Mouse (Mus musculus) adrenal gland, adult (tissue): ENCODE measurements around the gene Sf3b1.
"Not testable (repeated sequence)": the region's sequence is repeated elsewhere in the genome, so short reads cannot be mapped to it uniquely, and the experiment has no call there.

ENCODE experiments used
- DNase-seq, 2 experiments: peaks; one replicate each; pipeline ENCODE4 v3.0.0; 2022 to 2023; ENCODE audit warnings: low spot score in 1 of 2; ENCODE audit not compliant: inconsistent age in 2 of 2

Gene Sf3b1

DNA sequence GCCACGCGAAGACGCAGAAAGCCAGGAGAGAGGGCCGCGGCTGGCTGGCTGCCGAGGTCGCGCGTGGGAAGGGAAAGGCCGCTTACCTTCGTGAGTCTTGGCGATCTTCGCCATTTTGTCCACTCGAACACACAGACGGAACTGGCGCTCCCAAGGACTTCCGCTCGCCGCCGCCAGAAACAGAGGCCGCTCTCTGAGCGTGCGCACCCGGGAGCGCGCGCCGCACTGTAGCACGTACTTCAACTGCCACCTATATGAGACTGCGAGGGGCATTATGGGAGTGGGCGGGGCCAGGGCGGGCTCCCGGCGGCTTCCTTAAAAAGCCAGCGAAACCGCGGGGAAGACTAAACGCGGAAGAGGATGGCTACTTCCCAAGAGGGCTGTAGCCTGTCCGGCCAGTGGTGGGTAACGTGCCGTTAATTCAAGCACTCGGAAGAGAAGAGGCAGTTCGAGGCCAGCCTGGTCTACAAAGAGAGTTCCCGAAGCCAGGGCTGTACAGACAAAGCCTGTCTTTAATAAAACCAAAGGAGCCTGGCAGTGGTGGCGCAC, at the start of gene Sf3b1:
Gene Sf3b1 (minus strand): TSS at position 229 of the 549 bp plus-strand sequence.
- DNase-seq, result peak; percentile 97 to 99

DNA sequence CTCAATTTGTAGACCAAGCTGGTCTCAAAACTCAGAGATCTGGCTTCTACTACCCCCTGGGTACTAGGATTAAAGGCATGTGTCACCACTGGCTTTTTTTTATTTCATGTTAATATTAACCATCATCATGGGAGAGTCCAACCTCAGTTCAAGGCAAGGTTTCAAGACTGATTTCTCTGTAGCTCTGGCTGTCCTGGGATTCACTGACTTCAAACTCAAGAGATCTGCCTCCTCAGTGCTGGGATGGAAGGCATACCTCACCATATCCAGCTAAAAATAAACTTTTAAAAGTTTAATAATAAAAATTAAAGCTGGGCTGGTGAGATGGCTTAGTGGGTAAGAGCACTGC, 49.1 kb upstream of the Sf3b1 start:
- peak in 1 of 2 experiments; percentile 47 for DNase-seq

DNA sequence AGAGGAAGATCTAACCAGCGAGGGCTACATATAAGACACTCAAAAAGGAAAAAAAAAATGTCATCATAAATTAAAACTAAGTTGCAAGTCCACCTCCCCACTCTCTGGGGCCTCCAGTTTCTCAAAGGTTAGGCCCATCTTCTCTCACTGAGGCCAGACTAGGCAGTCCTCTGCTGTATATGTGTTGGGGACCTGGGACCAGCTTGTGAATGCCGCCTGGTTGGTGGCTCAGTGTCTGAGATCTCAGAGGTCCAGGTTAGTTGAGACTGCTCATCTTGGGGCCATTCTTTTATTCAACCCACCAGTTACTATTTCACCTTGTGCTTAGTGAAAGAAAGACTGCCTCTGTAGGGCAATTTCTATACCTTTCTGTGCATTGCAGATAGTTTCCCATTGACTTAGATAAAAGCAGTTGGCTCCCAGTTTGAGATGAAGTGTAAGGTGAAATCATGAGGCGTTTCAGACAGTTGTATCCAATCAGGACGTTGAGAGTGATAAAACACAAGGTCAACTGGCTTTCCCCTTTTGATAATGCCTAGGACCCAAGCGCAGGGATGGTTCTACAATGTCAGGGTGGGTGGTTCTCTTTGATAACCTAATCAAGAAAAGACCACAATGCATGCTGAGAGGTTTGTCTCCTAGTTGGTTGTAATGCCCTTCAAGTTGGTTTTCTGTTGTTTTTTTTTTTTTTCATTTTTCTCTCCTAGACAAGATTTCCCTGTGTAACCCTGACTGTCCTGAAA, 48.5 kb upstream of the Sf3b1 start:
- peak in 1 of 2 experiments; percentile 62 for DNase-seq

DNA sequence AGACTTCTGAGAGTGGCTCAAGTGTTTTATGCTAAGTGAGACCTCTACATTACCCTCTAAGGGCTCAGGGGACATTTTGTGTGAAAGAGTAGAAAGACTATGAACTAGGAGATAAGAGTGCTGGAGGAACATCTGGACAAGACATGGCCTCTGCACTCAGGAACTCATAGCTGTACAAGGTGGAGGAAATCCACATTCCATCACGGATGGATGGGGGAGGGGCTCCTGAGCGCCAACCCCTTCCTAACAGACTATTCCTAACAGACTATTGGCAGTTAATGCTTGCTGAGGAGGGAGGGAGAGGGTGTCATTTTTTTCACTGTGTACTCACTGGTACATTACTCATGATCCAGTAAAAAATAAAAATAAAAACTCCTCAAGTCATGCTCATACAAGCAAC, 47.5 kb upstream of the Sf3b1 start:
- DNase-seq, result peak in 1 of 2 experiments; percentile 47

DNA sequence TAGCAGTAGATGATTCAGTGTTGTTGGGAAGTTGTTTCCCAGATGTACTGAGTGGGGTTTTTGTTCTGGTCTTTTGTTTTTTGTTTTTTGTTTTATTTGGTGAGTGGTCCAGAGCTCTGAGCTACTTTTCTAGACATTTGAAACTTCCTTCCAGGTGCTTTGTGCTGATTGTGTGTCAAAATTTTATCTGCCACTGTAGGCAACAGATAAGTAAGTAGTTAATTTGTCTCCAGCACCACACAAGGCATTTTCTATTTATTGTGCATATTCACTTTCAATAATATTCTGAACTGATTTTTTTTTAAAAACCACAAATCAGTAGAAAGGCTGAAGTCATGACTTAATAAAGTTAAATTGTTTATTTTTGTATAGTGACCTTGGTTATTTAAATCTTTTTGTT, 45.0 kb upstream of the Sf3b1 start:
- not testable (repeated sequence) for DNase-seq

DNA sequence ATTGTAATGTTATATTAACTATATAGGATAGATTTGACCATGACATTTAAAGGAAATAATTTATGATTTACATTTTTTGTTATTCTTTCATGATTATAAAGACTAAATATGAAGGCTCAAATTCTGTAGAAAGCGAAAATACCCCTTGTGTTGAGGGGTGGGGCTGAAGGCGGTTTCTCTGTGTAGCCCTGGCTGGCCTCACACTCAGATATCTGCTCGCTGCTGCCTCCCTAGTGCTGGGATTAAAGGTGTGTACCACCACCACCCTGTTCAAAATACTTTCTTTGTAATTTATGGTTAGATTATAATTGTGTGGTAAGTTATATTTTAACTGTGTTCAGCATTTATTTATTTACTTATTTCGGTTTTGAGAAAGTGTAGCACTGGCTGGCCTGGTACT, 34.5 kb upstream of the Sf3b1 start:
- DNase-seq, result no peak

DNA sequence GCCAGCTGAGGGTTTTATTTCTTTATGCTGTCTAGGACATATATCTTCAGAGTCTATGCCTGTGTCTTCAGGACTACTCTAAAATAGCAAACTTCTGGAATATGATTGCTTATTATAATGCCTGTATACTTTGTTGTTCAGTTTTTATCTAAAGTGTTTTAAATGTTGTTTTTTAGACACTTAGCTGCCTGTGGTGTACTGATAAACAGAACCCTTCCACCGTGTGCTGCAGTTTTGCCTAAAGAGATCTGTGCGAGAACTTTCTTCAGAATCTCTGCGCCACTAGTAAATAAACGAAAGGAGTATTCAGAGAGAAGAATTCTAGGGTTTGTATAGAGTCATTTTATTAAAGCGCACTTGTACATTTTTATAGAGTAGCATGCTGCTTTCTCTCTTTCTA, 33.8 kb upstream of the Sf3b1 start:
- DNase-seq, result no peak

DNA sequence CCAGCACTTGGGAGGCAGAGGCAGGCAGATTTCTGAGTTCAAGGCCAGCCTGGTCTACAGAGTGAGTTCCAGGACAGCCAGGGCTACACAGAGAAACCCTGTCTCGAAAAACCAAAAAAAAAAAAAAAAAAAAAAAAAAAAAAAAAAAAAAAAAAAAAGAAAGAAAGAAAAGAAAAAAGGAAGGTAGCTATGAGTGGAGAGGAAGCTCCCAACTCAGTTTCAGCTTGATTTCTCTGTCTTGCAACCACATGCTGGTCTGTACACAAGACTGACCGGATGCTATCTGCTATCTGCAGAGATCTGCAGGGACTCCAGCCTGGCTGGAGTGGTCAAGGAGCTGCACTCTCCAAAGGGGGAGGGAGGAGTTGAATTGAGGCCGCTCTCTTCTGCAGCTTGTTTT, 31.1 kb upstream of the Sf3b1 start:
- not testable (repeated sequence) for DNase-seq

DNA sequence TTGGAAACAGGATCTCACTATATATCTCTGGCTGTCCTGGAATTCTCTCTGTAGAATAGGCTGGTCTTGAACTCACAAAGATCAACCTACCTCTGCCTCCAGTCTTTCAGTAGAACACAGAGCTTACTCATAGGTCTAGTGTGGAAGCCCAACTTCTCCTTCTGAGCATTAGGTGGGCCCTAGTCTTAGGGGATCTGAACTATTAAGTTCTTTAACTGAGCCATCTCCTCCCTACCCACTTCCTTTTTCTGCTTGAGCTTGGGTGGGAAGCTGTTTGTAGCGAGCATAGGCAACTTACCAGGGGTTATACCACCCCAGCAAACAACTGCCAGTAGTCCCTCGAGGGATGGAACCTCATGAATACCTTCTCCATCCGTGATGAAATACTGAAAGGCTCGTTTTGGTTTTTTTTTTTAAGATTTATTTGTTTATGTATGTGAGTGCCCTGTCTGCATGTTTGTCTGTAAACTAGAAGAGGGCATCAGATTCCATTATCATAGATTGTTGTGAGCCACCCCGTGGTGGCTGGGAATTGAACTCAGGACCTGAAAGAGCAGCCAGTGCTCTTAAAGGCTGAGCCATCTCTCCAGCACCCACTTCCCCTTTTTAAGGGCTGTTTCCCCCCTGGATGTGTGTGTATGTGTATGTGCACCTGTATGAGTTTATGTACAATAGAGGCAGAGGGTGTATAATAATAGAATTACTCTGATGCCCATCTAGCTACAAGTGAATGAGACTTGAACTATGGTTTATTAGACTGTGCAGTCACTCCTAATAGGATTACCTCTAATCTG, 28.2 kb upstream of the Sf3b1 start:
- peak in 1 of 2 experiments; percentile 31 for DNase-seq

DNA sequence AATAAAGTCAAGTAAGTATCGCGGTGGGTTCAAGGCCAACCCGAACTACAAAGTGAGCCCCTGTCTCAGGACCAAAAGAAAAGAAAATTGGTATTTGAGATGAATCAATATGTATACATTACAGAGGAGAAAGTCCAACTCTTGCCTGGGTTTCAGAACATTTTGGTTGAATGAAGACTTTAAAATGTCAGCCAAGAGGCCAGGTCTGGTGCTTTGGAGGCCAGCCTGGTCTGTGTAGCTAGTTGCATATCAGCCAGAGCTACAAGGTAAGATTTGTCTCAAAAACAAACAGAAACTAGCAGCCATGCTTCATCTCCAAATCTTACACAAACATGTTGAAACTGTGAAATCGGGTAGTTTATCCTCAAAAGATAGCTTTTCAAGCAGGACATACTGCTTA, 26.3 kb upstream of the Sf3b1 start:
- peak in 1 of 2 experiments; percentile 63 for DNase-seq

DNA sequence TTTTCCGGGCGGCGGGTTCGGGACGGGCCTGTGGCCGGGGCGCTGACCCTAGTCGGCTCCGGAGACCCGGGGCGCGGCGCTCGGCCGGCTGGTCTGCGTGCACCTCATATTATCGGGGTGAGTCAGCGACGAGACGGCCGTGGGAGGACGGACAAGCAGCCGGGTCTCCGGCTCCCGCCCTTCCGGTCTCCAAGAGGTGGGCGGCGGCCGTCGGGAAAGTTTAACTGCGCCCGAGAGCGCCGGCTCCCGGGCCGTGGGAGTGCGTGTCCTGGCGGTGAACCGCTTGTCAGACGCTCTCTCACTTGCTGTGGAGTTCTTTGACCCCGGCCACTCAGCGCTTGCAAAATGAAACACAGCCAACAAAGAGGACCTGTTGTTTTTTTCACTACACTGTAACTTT, 25.7 kb upstream of the Sf3b1 start:
- peak in 1 of 2 experiments; percentile 92 for DNase-seq

DNA sequence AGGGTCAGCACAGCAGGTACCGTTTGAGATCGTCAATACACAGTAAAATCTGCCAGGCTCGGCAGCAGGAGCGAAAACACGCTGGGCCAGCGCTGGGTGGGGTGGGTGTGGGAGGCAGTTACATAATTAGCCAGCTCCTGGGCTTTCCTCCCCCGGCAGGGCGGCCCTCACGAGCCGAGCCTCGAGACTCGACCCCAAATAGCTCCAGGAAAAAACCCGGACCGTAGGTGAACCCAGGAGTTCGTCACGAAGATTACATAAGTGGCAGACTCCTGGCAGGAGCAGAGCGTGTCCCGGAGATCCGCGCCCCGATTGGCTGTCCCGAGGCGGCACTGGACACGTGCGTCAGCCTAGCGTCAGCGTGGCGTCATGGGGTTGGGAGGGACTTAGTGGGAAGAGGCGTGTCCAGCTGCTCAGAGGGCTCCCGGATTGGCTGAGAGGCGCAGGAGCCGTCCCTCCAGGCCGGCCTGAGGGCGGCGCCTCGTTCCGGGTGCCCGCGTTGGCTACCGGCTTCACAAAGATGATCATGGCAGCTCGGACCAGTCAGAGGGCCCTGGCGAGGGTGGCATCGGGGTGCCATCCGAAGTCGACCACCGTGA, 25.2 kb upstream of the Sf3b1 start, which contains the start of gene Coq10b:
Gene Coq10b (plus strand): TSS at position 416 of the 599 bp plus-strand sequence.
- peak; percentile 100 for DNase-seq

DNA sequence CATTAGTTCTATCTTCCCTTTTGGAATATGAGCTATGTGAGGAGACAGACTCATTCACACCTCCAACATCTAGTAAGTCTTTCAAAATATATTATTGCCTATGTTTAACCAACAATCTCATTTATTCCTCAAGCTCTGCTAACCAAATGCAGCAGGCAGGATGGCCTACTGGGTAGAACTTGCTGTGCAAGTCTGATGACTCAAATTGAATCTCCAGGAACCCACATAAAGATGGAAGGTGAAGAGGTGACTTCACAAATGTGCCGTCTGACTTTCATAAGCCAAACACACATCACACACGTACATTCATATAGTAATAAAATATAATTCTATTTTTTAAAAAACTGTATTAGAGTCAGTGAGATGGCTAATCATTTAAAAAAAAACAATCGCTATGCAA, 24.4 kb upstream of the Sf3b1 start:
- peak in 1 of 2 experiments; percentile 44 for DNase-seq

DNA sequence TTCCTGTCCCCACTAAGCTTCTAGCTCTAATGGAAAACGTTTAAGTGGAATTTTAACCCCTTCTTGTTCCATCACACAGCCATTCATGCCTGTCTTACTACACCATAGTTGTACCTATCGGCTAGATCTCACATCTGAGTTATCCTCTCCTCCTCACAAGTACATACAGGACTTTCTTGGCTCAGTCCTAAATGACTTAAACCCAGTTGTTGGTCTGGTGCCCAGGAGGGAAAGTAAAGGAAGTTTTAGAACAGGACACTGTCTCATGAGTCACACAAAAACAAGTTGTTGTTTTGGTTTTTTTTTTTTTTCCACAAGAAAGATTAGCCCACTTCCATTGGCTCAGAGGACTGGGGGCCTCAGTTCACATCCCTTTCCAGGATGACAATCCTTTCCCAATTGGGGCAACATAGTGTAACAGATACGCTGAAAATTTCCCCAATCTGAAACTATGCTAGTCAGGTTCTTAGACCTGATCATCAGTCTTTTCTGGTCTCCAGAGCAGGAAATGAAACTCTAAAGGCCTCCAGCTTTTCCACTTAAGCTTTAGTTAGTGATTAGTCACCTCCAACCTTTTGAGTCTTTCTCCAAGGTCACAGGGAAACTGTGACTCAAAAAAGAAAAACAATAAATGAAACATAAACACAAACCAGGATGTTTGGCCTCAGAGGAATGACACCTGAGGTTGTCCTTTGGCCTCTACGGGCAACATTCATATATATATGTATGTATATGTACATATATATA, 21.7 kb upstream of the Sf3b1 start:
- peak in 1 of 2 experiments; percentile 56 for DNase-seq

DNA sequence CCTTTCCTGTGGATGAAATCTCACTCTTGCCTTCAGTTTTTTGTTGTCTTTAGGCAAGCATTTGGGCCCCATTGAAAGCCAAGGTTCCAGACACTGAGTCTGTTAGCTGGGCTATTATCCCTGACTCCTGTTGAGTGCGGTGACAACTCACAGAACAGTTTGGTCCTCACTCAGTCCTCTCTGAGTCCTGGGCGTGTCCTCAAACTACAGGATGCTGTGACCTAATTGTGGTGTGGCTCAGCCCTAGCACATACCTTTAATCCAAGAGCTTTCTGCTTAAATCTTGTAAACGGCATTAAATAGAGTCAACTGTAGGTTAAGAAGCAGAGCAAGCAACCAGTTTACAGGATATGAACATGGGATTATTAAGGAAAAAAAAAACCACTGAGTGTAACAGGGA, 15.9 kb upstream of the Sf3b1 start:
- no peak for DNase-seq

DNA sequence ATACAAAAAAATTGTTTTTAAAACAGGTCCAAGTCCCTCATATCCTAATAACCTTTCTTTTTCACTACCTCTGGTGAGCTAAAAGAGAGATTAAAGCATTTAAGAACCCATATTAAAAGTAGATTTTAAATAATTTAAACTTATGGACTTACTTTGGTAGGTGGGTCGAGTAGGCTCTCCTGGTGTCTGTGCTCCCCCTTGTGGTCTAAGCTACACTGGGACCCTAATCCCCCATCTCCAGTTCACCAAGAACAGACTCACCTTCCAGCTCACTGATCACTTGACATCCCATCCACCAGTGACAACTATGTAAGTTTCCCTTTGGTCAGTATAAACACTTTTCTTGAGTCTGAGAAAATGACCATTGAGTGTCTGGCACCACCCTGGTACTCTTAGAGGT, 15.0 kb upstream of the Sf3b1 start:
- no peak for DNase-seq

DNA sequence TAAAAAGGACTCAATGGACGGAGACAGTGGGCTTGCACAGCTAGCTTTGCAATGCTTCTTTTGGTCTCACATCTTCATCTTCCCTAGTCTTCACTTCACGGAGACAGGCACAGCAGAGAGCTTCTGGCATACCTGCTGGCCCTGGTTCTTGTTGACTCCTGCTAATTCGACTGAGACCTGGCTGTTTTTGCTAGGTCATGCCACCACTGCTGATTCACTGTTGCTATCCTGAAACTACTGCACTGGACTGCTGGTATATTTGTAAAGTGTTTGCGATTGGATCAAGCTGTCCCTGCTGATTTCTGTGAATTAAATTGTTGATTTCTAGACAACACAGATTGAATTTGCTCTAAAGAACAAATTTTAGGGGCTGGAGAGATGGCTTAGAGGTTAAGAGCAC, 14.4 kb upstream of the Sf3b1 start:
- DNase-seq, result no peak

DNA sequence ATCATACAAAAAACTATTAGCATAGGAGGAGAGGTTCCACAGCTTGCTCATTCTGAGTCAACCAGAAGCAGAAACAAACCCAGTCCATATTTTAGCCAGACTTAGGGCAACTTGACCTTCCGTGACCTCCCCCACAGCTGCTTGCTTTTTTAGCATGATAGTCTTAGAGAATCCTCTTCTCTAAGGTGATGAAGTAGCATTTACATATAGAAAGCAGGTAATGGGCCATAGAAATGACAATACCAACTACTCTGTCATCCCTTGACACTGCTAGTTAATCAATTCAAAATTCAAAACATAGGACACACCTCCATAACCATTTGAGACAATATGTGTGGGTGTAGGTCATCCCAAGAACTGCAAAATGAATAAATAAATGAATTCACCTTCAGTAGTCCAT, 12.7 kb upstream of the Sf3b1 start:
- DNase-seq, result no peak

DNA sequence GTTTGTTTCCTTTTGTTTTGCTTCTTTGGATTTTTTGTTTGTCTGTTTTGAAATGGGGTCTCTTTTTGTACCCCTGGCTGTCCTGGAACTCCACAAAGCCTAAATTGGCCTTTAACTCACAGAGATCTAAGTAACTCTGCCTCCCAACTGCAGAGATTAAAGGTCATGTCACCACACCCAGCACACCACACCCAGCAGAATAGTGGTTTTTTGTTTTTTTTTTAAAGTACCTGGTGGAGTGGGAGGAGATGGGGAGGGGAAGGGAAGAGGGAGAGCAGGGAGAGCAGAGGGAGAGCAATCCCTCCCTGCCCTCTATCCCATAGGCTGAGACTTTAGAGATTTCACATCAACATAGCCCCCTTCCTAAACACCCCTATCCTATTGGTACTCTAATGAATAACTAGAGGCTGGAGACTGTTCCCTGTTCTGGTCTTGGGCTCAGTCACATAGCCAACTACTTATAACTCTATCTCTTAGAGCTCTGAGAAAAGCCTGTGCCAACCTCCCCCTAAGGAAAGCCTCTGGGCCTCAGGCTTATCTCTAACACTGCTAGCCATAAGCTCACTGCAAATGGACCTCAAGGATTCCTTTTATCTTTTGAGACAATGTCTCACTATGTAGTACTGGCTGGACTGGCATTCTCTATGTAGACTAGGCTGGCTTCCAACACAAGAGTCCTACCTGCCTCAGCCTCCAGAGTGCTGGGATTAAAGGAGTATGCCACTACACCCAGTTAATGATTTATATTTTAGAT, 3.9 kb upstream of the Sf3b1 start:
- no peak for DNase-seq

DNA sequence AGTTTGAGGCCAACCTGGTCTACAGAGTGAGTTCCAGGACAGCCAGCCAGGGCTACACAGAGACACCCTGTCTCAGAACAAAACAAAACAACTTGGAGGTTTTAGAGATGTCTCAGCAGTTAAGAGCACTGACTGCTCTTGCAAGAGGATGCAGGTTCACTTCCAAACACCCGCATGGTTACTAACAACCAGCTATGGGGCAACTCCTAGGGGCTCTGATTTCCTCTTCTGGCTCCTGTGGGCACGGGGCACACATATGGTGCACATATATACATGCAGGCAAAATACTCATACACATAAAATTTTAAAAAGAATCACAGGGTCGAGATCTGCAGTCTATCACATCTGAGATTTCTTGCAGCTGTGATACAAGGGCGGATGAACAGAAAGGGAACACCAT, 2.2 kb upstream of the Sf3b1 start:
- no peak for DNase-seq
